Mouse (Mus musculus): Measurements from ENCODE around the gene Lin7b. TPM values are rescaled to one million over a fixed set of nuclear protein-coding genes. Genes with fewer than 3 reads are reported as not detected.
A peak's percentile ranks its signal among the peaks of the same experiment; 100 is the strongest.

The Lin7b gene
- total and polyA plus RNA-seq, 3 experiments = 1.0 to 3.4 (median 1.6) TPM

- H3K4me3 ChIP-seq = no peak overlapping the region
- WGBS = 66% methylated on average over 13 of the region's 13 CpGs
- DNase-seq = no peak
- H3K79me2 ChIP-seq (replicated peaks; ENCODE audit: control insufficient read depth, insufficient read depth, low read length) = no peaks in the 10 kb centered on the region
- TF ChIP-seq CTCF (IDR thresholded peaks at IDR 0.05) = no peak
- TF ChIP-seq POLR2A (IDR thresholded peaks at IDR 0.05; ENCODE audit: insufficient read depth, low read depth, low read length) = no peak
- no peak for TF ChIP-seq EP300 (IDR thresholded peaks at IDR 0.05; ENCODE audit: insufficient read depth, low read depth, low read length)
- intact Hi-C loops (cut with DNase I) = no loop called here
- H3K36me3 ChIP-seq (ENCODE audit: control insufficient read depth, insufficient read depth, low read length) = no peaks in the 10 kb centered on the region
- H3K9ac ChIP-seq (ENCODE audit: low read depth, low read length) = no peak overlapping the region
- H3K27ac ChIP-seq = no peak overlapping the region
- H3K4me1 ChIP-seq (ENCODE audit: control insufficient read depth, insufficient read depth, low read length) = no peaks in the 10 kb centered on the region
- no peaks in the 10 kb centered on the region for H3K27me3 ChIP-seq (ENCODE audit: control insufficient read depth, insufficient read depth, low read length)
These were observed 23.5 kb downstream of the Lin7b start for GRCm38 (mm10) chr7:45346905-45347304.

GRCm38 (mm10) chr7:45343543-45343942 lies 26.8 kb downstream of the Lin7b start:
- Histone ChIP-seq H3K79me2 (replicated peaks; ENCODE audit: control insufficient read depth, insufficient read depth, low read length) (no peaks in the 10 kb centered on the region), H3K27ac (no peak overlapping the region), H3K36me3 (ENCODE audit: control insufficient read depth, insufficient read depth, low read length) (no peaks in the 10 kb centered on the region), H3K27me3 (ENCODE audit: control insufficient read depth, insufficient read depth, low read length) (no peaks in the 10 kb centered on the region), H3K9ac (ENCODE audit: low read depth, low read length) (no peak overlapping the region), H3K4me3 (no peak overlapping the region), H3K4me1 (ENCODE audit: control insufficient read depth, insufficient read depth, low read length) (peaks cover 12% of the 10 kb centered on the region)
- TF ChIP-seq POLR2A (IDR thresholded peaks at IDR 0.05; ENCODE audit: insufficient read depth, low read depth, low read length) (no peak), EP300 (IDR thresholded peaks at IDR 0.05; ENCODE audit: insufficient read depth, low read depth, low read length) (no peak), CTCF (IDR thresholded peaks at IDR 0.05) (peak; percentile 23)
- DNase-seq = no peak
- 19% methylated on average over 13 of the region's 13 CpGs for WGBS
- intact Hi-C loops (cut with DNase I) = loop anchor here (5.0 kb wide), 1 partner anchor 36 kb away; no protein-coding TSS in a partner anchor

- Histone ChIP-seq H3K27ac (no peak overlapping the region), H3K4me3 (no peak overlapping the region), H3K79me2 (replicated peaks; ENCODE audit: control insufficient read depth, insufficient read depth, low read length) (no peaks in the 10 kb centered on the region), H3K36me3 (ENCODE audit: control insufficient read depth, insufficient read depth, low read length) (no peaks in the 10 kb centered on the region), H3K9ac (ENCODE audit: low read depth, low read length) (no peak overlapping the region), H3K27me3 (ENCODE audit: control insufficient read depth, insufficient read depth, low read length) (no peaks in the 10 kb centered on the region), H3K4me1 (ENCODE audit: control insufficient read depth, insufficient read depth, low read length) (peaks cover 13% of the 10 kb centered on the region)
- TF ChIP-seq POLR2A (IDR thresholded peaks at IDR 0.05; ENCODE audit: insufficient read depth, low read depth, low read length) = no peak
- no peak for TF ChIP-seq CTCF (IDR thresholded peaks at IDR 0.05)
- TF ChIP-seq EP300 (IDR thresholded peaks at IDR 0.05; ENCODE audit: insufficient read depth, low read depth, low read length) = no peak
- intact Hi-C loops (cut with DNase I) = loop anchor here (5.0 kb wide), 1 partner anchor 35 kb away; no protein-coding TSS in a partner anchor
- 90% methylated on average over 11 of the region's 11 CpGs for WGBS
- DNase-seq = no peak
These were observed 28.3 kb downstream of the Lin7b start for GRCm38 (mm10) chr7:45342081-45342480.

- Histone ChIP-seq H3K4me1 (ENCODE audit: control insufficient read depth, insufficient read depth, low read length) (peaks cover 13% of the 10 kb centered on the region), H3K4me3 (no peak overlapping the region), H3K27me3 (ENCODE audit: control insufficient read depth, insufficient read depth, low read length) (no peaks in the 10 kb centered on the region), H3K79me2 (replicated peaks; ENCODE audit: control insufficient read depth, insufficient read depth, low read length) (no peaks in the 10 kb centered on the region), H3K36me3 (ENCODE audit: control insufficient read depth, insufficient read depth, low read length) (no peaks in the 10 kb centered on the region), H3K27ac (no peak overlapping the region; the same call in 1 of the 2 replicates), H3K9ac (ENCODE audit: low read depth, low read length) (no peak overlapping the region)
- 4% methylated on average over 8 of the region's 8 CpGs for WGBS
- TF ChIP-seq CTCF (IDR thresholded peaks at IDR 0.05) (peak; percentile 81), POLR2A (IDR thresholded peaks at IDR 0.05; ENCODE audit: insufficient read depth, low read depth, low read length) (0 out of 2 replicates have a peak, but pooled peaks have one; percentile 9), EP300 (IDR thresholded peaks at IDR 0.05; ENCODE audit: insufficient read depth, low read depth, low read length) (0 out of 2 replicates have a peak, but pooled peaks have one; percentile 41)
- DNase-seq = peak; percentile 68 to 73
- intact Hi-C loops (cut with DNase I) = loop anchor here (5.0 kb wide), 1 partner anchor 34 kb away; no protein-coding TSS in a partner anchor
These were observed 29.1 kb downstream of the Lin7b start for GRCm38 (mm10) chr7:45341303-45341702.

GRCm38 (mm10) chr7:45340669-45341068 lies 29.7 kb downstream of the Lin7b start:
- peak; percentile 60 to 68 for DNase-seq
- H3K4me3 ChIP-seq = no peak overlapping the region; the same call in 1 of the 2 replicates
- peak overlapping the region; percentile 2; the same call in 1 of the 2 replicates for H3K27ac ChIP-seq
- TF ChIP-seq CTCF (IDR thresholded peaks at IDR 0.05) = no peak
- TF ChIP-seq EP300 (IDR thresholded peaks at IDR 0.05; ENCODE audit: insufficient read depth, low read depth, low read length) = no peak
- intact Hi-C loops (cut with DNase I) = loop anchor here (5.0 kb wide), 1 partner anchor 33 kb away; no protein-coding TSS in a partner anchor
- H3K4me1 ChIP-seq (ENCODE audit: control insufficient read depth, insufficient read depth, low read length) = peaks cover 13% of the 10 kb centered on the region
- no peaks in the 10 kb centered on the region for H3K27me3 ChIP-seq (ENCODE audit: control insufficient read depth, insufficient read depth, low read length)
- H3K9ac ChIP-seq (ENCODE audit: low read depth, low read length) = no peak overlapping the region
- WGBS = 2% methylated on average over 11 of the region's 11 CpGs
- H3K79me2 ChIP-seq (replicated peaks; ENCODE audit: control insufficient read depth, insufficient read depth, low read length) = no peaks in the 10 kb centered on the region
- H3K36me3 ChIP-seq (ENCODE audit: control insufficient read depth, insufficient read depth, low read length) = no peaks in the 10 kb centered on the region

GRCm38 (mm10) chr7:45340066-45340442 lies 30.3 kb downstream of the Lin7b start:
- H3K27me3 ChIP-seq (ENCODE audit: control insufficient read depth, insufficient read depth, low read length) = no peaks in the 10 kb centered on the region
- WGBS = 18% methylated on average over 11 of the region's 11 CpGs
- intact Hi-C loops (cut with DNase I) = loop anchor here (5.0 kb wide), 1 partner anchor 33 kb away; no protein-coding TSS in a partner anchor
- peaks cover 13% of the 10 kb centered on the region for H3K4me1 ChIP-seq (ENCODE audit: control insufficient read depth, insufficient read depth, low read length)
- 0 out of 2 replicates have a peak overlapping the region, but pooled peaks have one; percentile 8 for H3K9ac ChIP-seq (ENCODE audit: low read depth, low read length)
- H3K27ac ChIP-seq = no peak overlapping the region; the same call in 1 of the 2 replicates
- peak overlapping the region; percentile 46; the same call in 1 of the 2 replicates for H3K4me3 ChIP-seq
- TF ChIP-seq CTCF (IDR thresholded peaks at IDR 0.05) (no peak), POLR2A (IDR thresholded peaks at IDR 0.05; ENCODE audit: insufficient read depth, low read depth, low read length) (0 out of 2 replicates have a peak, but pooled peaks have one; percentile 4)
- no peak for DNase-seq
- no peaks in the 10 kb centered on the region for H3K79me2 ChIP-seq (replicated peaks; ENCODE audit: control insufficient read depth, insufficient read depth, low read length)
- no peaks in the 10 kb centered on the region for H3K36me3 ChIP-seq (ENCODE audit: control insufficient read depth, insufficient read depth, low read length)

All from heart, adult 2 months (tissue).